Comparison of ENCODE assay signal across 21 mouse cellular contexts in the genomic region with DNA sequence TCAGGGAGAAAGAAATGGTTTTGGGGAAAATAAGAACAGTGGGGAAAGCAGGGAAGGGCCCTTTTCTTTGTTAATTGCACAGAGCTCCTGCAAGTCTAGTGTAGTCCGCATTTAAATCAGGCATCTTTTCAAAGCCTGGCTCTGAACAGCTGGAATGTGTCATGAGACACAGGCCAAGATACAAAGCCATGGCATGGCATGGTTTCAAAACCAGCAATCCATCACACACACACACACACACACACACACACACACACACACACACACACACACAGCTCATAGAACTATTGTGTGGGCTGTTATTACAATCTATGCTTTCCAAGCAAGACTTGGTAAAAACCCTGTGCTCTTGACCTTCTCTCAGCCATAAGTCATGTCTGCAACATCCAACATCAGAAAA.
A peak's percentile ranks its signal among the peaks of the same experiment; 100 is the strongest.
DNase-seq lines count a peak whose midpoint lies in the region; ATAC-seq lines count a peak whose summit lies in the region.
"Had no signal": no experiment of that assay in that cellular context is flagged by ENCODE, and none has a peak within 500 bp of the region (broad histone marks: within the 10 kb centered on the region; RNA-seq: fewer than 3 reads in every experiment).

No protein-coding gene starts in this region.

- peaks cover 4% of the 10 kb centered on the region; the same call in 1 of the 2 replicates for H3K4me1 ChIP-seq in forebrain, embryonic 12.5 days
- H3K4me1 ChIP-seq in forebrain, embryonic 15.5 days: peaks cover 3% of the 10 kb centered on the region; the same call in 1 of the 2 replicates
- H3K4me1 ChIP-seq in lung, embryonic 16.5 days (replicated peaks; ENCODE audit: control insufficient read depth, insufficient read depth, low read length): peaks cover 10% of the 10 kb centered on the region
- H3K4me1 ChIP-seq: embryonic facial prominence, embryonic 10.5 days; hindbrain, embryonic 13.5 days; limb, embryonic 13.5 days; liver, embryonic 15.5 days; neural tube, embryonic 13.5 days had no signal

- no peak overlapping the region for H3K9ac ChIP-seq in forebrain, embryonic 12.5 days
- H3K9ac ChIP-seq in forebrain, embryonic 15.5 days (replicated peaks): no peak overlapping the region
- no peak overlapping the region for H3K9ac ChIP-seq in lung, embryonic 16.5 days (ENCODE audit: low read length)
- H3K9ac ChIP-seq: hindbrain, embryonic 13.5 days; limb, embryonic 13.5 days; liver, embryonic 15.5 days; neural tube, embryonic 13.5 days had no signal

- H3K27me3 ChIP-seq in forebrain, embryonic 12.5 days: no peaks in the 10 kb centered on the region
- H3K27me3 ChIP-seq in forebrain, embryonic 15.5 days: no peaks in the 10 kb centered on the region
- H3K27me3 ChIP-seq in lung, embryonic 16.5 days (ENCODE audit: control insufficient read depth, insufficient read depth, low read depth, low read length): no peaks in the 10 kb centered on the region
- H3K27me3 ChIP-seq: hindbrain, embryonic 13.5 days; limb, embryonic 13.5 days; liver, embryonic 15.5 days; neural tube, embryonic 13.5 days had no signal

- H3K4me3 ChIP-seq in forebrain, embryonic 12.5 days (replicated peaks): no peak overlapping the region
- H3K4me3 ChIP-seq in forebrain, embryonic 15.5 days: no peak overlapping the region
- no peak overlapping the region for H3K4me3 ChIP-seq in lung, embryonic 16.5 days (ENCODE audit: low read length)
- H3K4me3 ChIP-seq: embryonic facial prominence, embryonic 10.5 days; hindbrain, embryonic 13.5 days; limb, embryonic 13.5 days; liver, embryonic 15.5 days; neural tube, embryonic 13.5 days had no signal

- DNase-seq in lung, adult 18-20 months: no peak
- DNase-seq in adrenal gland, postnatal 14 days: peak; percentile 67
- DNase-seq in lung, postnatal 4 days: peak; percentile 12 to 36
- no peak for DNase-seq in left cerebral cortex, adult 8-10 months (ENCODE audit: low spot score in 2 of 2)
- no peak for DNase-seq in thymus, postnatal 14 days
- DNase-seq: cerebellum, adult 11 months; cerebellum, postnatal 25 days; gastrocnemius, postnatal 25 days; kidney, postnatal 36 days; right cerebral cortex, postnatal 25 days; thymus, postnatal 36 days had no signal

- 18% methylated on average over 1 of the region's 1 CpGs for WGBS in forebrain, embryonic 12.5 days
- 9% methylated on average over 1 of the region's 1 CpGs for WGBS in forebrain, embryonic 15.5 days
- WGBS in lung, embryonic 16.5 days: 53% methylated on average over 1 of the region's 1 CpGs

- H3K9me3 ChIP-seq in forebrain, embryonic 12.5 days: no peaks in the 10 kb centered on the region
- H3K9me3 ChIP-seq in forebrain, embryonic 15.5 days: no peaks in the 10 kb centered on the region
- no peaks in the 10 kb centered on the region for H3K9me3 ChIP-seq in lung, embryonic 16.5 days (ENCODE audit: control insufficient read depth, low read length)
- H3K9me3 ChIP-seq: embryonic facial prominence, embryonic 10.5 days; hindbrain, embryonic 13.5 days; limb, embryonic 13.5 days; liver, embryonic 15.5 days; neural tube, embryonic 13.5 days had no signal

- H3K36me3 ChIP-seq in forebrain, embryonic 12.5 days (replicated peaks): no peaks in the 10 kb centered on the region
- H3K36me3 ChIP-seq in forebrain, embryonic 15.5 days: no peaks in the 10 kb centered on the region
- H3K36me3 ChIP-seq in lung, embryonic 16.5 days (ENCODE audit: control insufficient read depth, insufficient read depth, low read length): no peaks in the 10 kb centered on the region
- H3K36me3 ChIP-seq: embryonic facial prominence, embryonic 10.5 days; hindbrain, embryonic 13.5 days; limb, embryonic 13.5 days; liver, embryonic 15.5 days; neural tube, embryonic 13.5 days had no signal

- no peak overlapping the region for H3K4me2 ChIP-seq in forebrain, embryonic 12.5 days
- no peak overlapping the region for H3K4me2 ChIP-seq in forebrain, embryonic 15.5 days (replicated peaks)
- no peak overlapping the region for H3K4me2 ChIP-seq in lung, embryonic 16.5 days (ENCODE audit: low read depth, low read length)
- H3K4me2 ChIP-seq: hindbrain, embryonic 13.5 days; limb, embryonic 13.5 days; liver, embryonic 15.5 days; midbrain, embryonic 11.5 days; neural tube, embryonic 13.5 days had no signal

- ATAC-seq in forebrain, embryonic 12.5 days (ENCODE audit: low FRiP score): peak; percentile 64; the same call in 1 of the 2 replicates
- no peak for ATAC-seq in forebrain, embryonic 15.5 days (replicated peaks)
- ATAC-seq in lung, embryonic 16.5 days (ENCODE audit: low read depth): peak; percentile 80
- ATAC-seq: intestine, embryonic 16.5 days had no signal

- H3K27ac ChIP-seq in forebrain, embryonic 12.5 days: no peak overlapping the region
- no peak overlapping the region for H3K27ac ChIP-seq in forebrain, embryonic 15.5 days (replicated peaks)
- H3K27ac ChIP-seq in lung, embryonic 16.5 days (ENCODE audit: low read length): no peak overlapping the region
- H3K27ac ChIP-seq: embryonic facial prominence, embryonic 10.5 days; hindbrain, embryonic 13.5 days; limb, embryonic 13.5 days; liver, embryonic 15.5 days; neural tube, embryonic 13.5 days had no signal

Comparison
In these comparisons a context has a peak if more than half of its experiments do, and no peak if none do; other contexts are left out.
1. DNase-seq: peak in adrenal gland, postnatal 14 days (single experiment) and lung, postnatal 4 days (2 of 2); none in lung, adult 18-20 months (0 of 2), left cerebral cortex, adult 8-10 months (0 of 2) and thymus, postnatal 14 days (single experiment).